Mouse (Mus musculus) lung, postnatal 0 days (tissue): ENCODE results near the gene Tomm20l. TPM values are rescaled to one million over a fixed set of nuclear protein-coding genes. Genes with fewer than 3 reads are reported as not detected.
"Not testable (repeated sequence)": the region's sequence is repeated elsewhere in the genome, so short reads cannot be mapped to it uniquely, and the experiment has no call there.

ENCODE experiments used
- ATAC-seq: fragments of 200-750 bp; cut with Nextera tagmentation; 2 replicates; pipeline ENCODE4 v1.8.0; 2017; ENCODE audit warnings: moderate library complexity
- DNase-seq: peaks from one replicate; pipeline ENCODE4 v3.0.0-alpha.2; 2016; ENCODE audit warnings: low spot score
- H3K27ac ChIP-seq: fragments of 300-500 bp; sonication (generic); 2 replicates; pipeline ENCODE4 v1.5.1; 2014; ENCODE audit warnings: antibody characterized with exemption, mild to moderate bottlenecking, low read length, mixed read lengths
- H3K27me3 ChIP-seq: fragments of 300-500 bp; sonication (generic); replicated peaks from 2 replicates; pipeline ENCODE4 v1.6.1; 2014; ENCODE audit warnings: low read length, mixed read lengths; ENCODE audit not compliant: insufficient read depth
- H3K36me3 ChIP-seq: fragments of 300-500 bp; sonication (generic); 2 replicates; pipeline ENCODE4 v1.6.1; 2014; ENCODE audit warnings: low read length, mixed read lengths; ENCODE audit not compliant: insufficient read depth
- H3K4me1 ChIP-seq: fragments of 300-500 bp; sonication (generic); 2 replicates; pipeline ENCODE4 v1.6.1; 2014; ENCODE audit warnings: antibody characterized with exemption, low read depth, low read length, mixed read lengths; ENCODE audit not compliant: insufficient read depth
- H3K4me2 ChIP-seq: fragments of 300-500 bp; sonication (generic); replicated peaks from 2 replicates; pipeline ENCODE4 v1.6.1; 2014; ENCODE audit warnings: low read depth, mild to moderate bottlenecking, low read length, moderate library complexity, mixed read lengths
- H3K4me3 ChIP-seq: fragments of 300-500 bp; sonication (generic); 2 replicates; pipeline ENCODE4 v1.5.1; 2014; ENCODE audit warnings: low read depth, low read length
- H3K9ac ChIP-seq: fragments of 300-500 bp; sonication (generic); replicated peaks from 2 replicates; pipeline ENCODE4 v1.6.1; 2014; ENCODE audit warnings: low read depth, mild to moderate bottlenecking
- H3K9me3 ChIP-seq: fragments of 300-500 bp; sonication (generic); 2 replicates; pipeline ENCODE4 v1.6.1; 2016; ENCODE audit warnings: low read length, mixed read lengths
- CTCF ChIP-seq: IDR thresholded peaks from 2 replicates; pipeline ENCODE4 v1.5.1; 2016; ENCODE audit warnings: antibody characterized with exemption, mild to moderate bottlenecking
- EP300 ChIP-seq: IDR thresholded peaks from 2 replicates; pipeline ENCODE4 v1.6.1; 2016; ENCODE audit warnings: antibody characterized with exemption, mild to moderate bottlenecking, control low read depth
- WGBS: fragments of 180-500 bp; shearing (Covaris S2); extraction: QIAGEN DNeasy Blood & Tissue Kit; methylation state at CpG from one replicate; pipeline ENCODE4 v1.1.7; 2014; 5-methylcytosine and 5-hydroxymethylcytosine counted together
- polyA plus RNA-seq: library from polyadenylated mRNA; unstranded; fragments of >200 nt; fragmentation: Nextera tagmentation; extraction: Ambion mirVana; gene quantifications from 2 replicates; pipeline ENCODE4 v1.2.1, GENCODE M21; 2015

Gene Tomm20l
- polyA plus RNA-seq: 0.86 and 1.0 TPM in 2 replicates

GRCm38 (mm10) chr12:71111331-71111730 lies at the start of gene Tomm20l:
Gene Tomm20l (plus strand): TSS chr12:71111428.
- Histone ChIP-seq H3K9me3 (no peaks in the 10 kb centered on the region), H3K4me3 (0 out of 2 replicates have a peak within 1 kb of the TSS, but pooled peaks have one; percentile 3), H3K27me3 (no peaks in the 10 kb centered on the region), H3K9ac (no peak within 1 kb of the TSS), H3K27ac (no peak within 1 kb of the TSS), H3K4me2 (peak within 1 kb of the TSS; percentile 41), H3K4me1 (no peaks in the 10 kb centered on the region; the same call in 1 of the 2 replicates), H3K36me3 (no peaks in the 10 kb centered on the region)
- ATAC-seq (peak; percentile 80), DNase-seq (peak; percentile 58)
- WGBS: 10% methylated on average over 33 of the region's 33 CpGs
- no peak for TF ChIP-seq EP300
- TF ChIP-seq CTCF: peak; percentile 59

- H3K4me1 ChIP-seq: no peaks in the 10 kb centered on the region
- H3K4me3 ChIP-seq: no peak overlapping the region
- no peak overlapping the region for H3K4me2 ChIP-seq
- H3K36me3 ChIP-seq: peaks cover 47% of the 10 kb centered on the region
- no peak for DNase-seq
- WGBS: 91% methylated on average over 17 of the region's 17 CpGs
- no peaks in the 10 kb centered on the region for H3K27me3 ChIP-seq
- no peak overlapping the region for H3K27ac ChIP-seq
- no peak for ATAC-seq
- no peak for TF ChIP-seq CTCF
- TF ChIP-seq EP300: no peak
- H3K9ac ChIP-seq: no peak overlapping the region
- H3K9me3 ChIP-seq: no peaks in the 10 kb centered on the region
Measured at GRCm38 (mm10) chr12:71069846-71070245, 41.4 kb upstream of the Tomm20l start.

- H3K9me3 ChIP-seq: no peaks in the 10 kb centered on the region
Measured at GRCm38 (mm10) chr12:71072048-71072447, 39.2 kb upstream of the Tomm20l start.

GRCm38 (mm10) chr12:71073113-71073730 lies 38.0 kb upstream of the Tomm20l start:
- no peaks in the 10 kb centered on the region for H3K9me3 ChIP-seq
- TF ChIP-seq EP300 (no peak), CTCF (peak; percentile 55)
- 53% methylated on average over 12 of the region's 12 CpGs for WGBS
- DNase-seq (peak; percentile 23), ATAC-seq (peak; percentile 58; the same call in 1 of the 2 replicates)
- peaks cover 58% of the 10 kb centered on the region for H3K36me3 ChIP-seq
- no peak overlapping the region for H3K9ac ChIP-seq
- no peaks in the 10 kb centered on the region for H3K4me1 ChIP-seq
- no peak overlapping the region for H3K4me3 ChIP-seq
- no peaks in the 10 kb centered on the region for H3K27me3 ChIP-seq
- H3K4me2 ChIP-seq: no peak overlapping the region
- H3K27ac ChIP-seq: no peak overlapping the region

More at GRCm38 (mm10) chr12:71072048-71072447, 39.2 kb upstream of the Tomm20l start:
- H3K9ac ChIP-seq: no peak overlapping the region
- no peak for DNase-seq
- no peaks in the 10 kb centered on the region for H3K27me3 ChIP-seq
- no peak overlapping the region for H3K27ac ChIP-seq
- H3K4me3 ChIP-seq: no peak overlapping the region
- H3K36me3 ChIP-seq: peaks cover 58% of the 10 kb centered on the region
- WGBS: 87% methylated on average over 4 of the region's 4 CpGs
- ATAC-seq: no peak
- H3K4me2 ChIP-seq: no peak overlapping the region
- TF ChIP-seq EP300 (no peak), CTCF (no peak)
- H3K4me1 ChIP-seq: no peaks in the 10 kb centered on the region

- ATAC-seq (no peak), DNase-seq (no peak)
- Histone ChIP-seq H3K4me1 (no peaks in the 10 kb centered on the region), H3K36me3 (no peaks in the 10 kb centered on the region), H3K9me3 (no peaks in the 10 kb centered on the region), H3K4me3 (no peak overlapping the region), H3K4me2 (no peak overlapping the region), H3K9ac (no peak overlapping the region), H3K27me3 (no peaks in the 10 kb centered on the region), H3K27ac (no peak overlapping the region)
- WGBS: 90% methylated on average over 8 of the region's 8 CpGs
- TF ChIP-seq CTCF: no peak
- TF ChIP-seq EP300: no peak
Measured at GRCm38 (mm10) chr12:71086331-71086730, 24.9 kb upstream of the Tomm20l start.

- H3K4me2 ChIP-seq, ATAC-seq, H3K4me3 ChIP-seq, H3K27ac ChIP-seq, H3K27me3 ChIP-seq, H3K36me3 ChIP-seq, H3K9me3 ChIP-seq, DNase-seq, H3K4me1 ChIP-seq, H3K9ac ChIP-seq: not testable (repeated sequence)
- WGBS: 75% methylated on average over 4 of the region's 4 CpGs
Measured at GRCm38 (mm10) chr12:71104275-71104674, 7.0 kb upstream of the Tomm20l start.
